Mouse (Mus musculus): Measurements from ENCODE around the gene Ppil1.

Gene Ppil1

GRCm38 (mm10) chr17:29251608-29252390 lies 12.2 kb downstream of the Ppil1 start:
- peak; percentile 32 for DNase-seq (ENCODE audit: low read depth, low spot score)

- peak; percentile 73 for DNase-seq (ENCODE audit: low read depth, low spot score)
These were observed 13.0 kb downstream of the Ppil1 start for GRCm38 (mm10) chr17:29251006-29251405.

- peak; percentile 57 for DNase-seq (ENCODE audit: low read depth, low spot score)
These were observed 14.5 kb downstream of the Ppil1 start for GRCm38 (mm10) chr17:29249512-29249911.

GRCm38 (mm10) chr17:29247881-29248280 lies 16.1 kb downstream of the Ppil1 start:
- peak; percentile 81 for DNase-seq (ENCODE audit: low read depth, low spot score)

GRCm38 (mm10) chr17:29246602-29247001 lies 17.4 kb downstream of the Ppil1 start:
- DNase-seq (ENCODE audit: low read depth, low spot score), result peak; percentile 96

GRCm38 (mm10) chr17:29245725-29246124 lies 18.3 kb downstream of the Ppil1 start:
- peak; percentile 29 for DNase-seq (ENCODE audit: low read depth, low spot score)

GRCm38 (mm10) chr17:29244912-29245311 lies 19.1 kb downstream of the Ppil1 start:
- peak; percentile 40 for DNase-seq (ENCODE audit: low read depth, low spot score)

GRCm38 (mm10) chr17:29238421-29238945 lies 25.5 kb downstream of the Ppil1 start:
- no peak for DNase-seq (ENCODE audit: low read depth, low spot score)

GRCm38 (mm10) chr17:29237772-29238420 lies 26.1 kb downstream of the Ppil1 start, which contains the start of gene Cpne5:
Gene Cpne5 (minus strand): TSS chr17:29238167.
- DNase-seq (ENCODE audit: low read depth, low spot score), result peak; percentile 59

- DNase-seq (ENCODE audit: low read depth, low spot score), result no peak
These were observed 26.7 kb downstream of the Ppil1 start for GRCm38 (mm10) chr17:29237267-29237771.

GRCm38 (mm10) chr17:29236111-29236510 lies 27.9 kb downstream of the Ppil1 start:
- peak; percentile 71 for DNase-seq (ENCODE audit: low read depth, low spot score)

- DNase-seq (ENCODE audit: low read depth, low spot score), result no peak
These were observed 32.9 kb downstream of the Ppil1 start for GRCm38 (mm10) chr17:29231109-29231508.

- no peak for DNase-seq (ENCODE audit: low read depth, low spot score)
These were observed 43.4 kb downstream of the Ppil1 start for GRCm38 (mm10) chr17:29220631-29221030.

- DNase-seq (ENCODE audit: low read depth, low spot score), result no peak
These were observed 46.0 kb downstream of the Ppil1 start for GRCm38 (mm10) chr17:29218017-29218416.

- DNase-seq (ENCODE audit: low read depth, low spot score), result no peak
These were observed 47.9 kb downstream of the Ppil1 start for GRCm38 (mm10) chr17:29216078-29216477.

- DNase-seq (ENCODE audit: low read depth, low spot score), result no peak
These were observed 49.3 kb downstream of the Ppil1 start for GRCm38 (mm10) chr17:29214655-29215054.

- DNase-seq (ENCODE audit: low read depth, low spot score), result no peak
These were observed 49.9 kb downstream of the Ppil1 start for GRCm38 (mm10) chr17:29214193-29214456.

GRCm38 (mm10) chr17:29213381-29214192 lies 50.4 kb downstream of the Ppil1 start:
- no peak for DNase-seq (ENCODE audit: low read depth, low spot score)

- no peak for DNase-seq (ENCODE audit: low read depth, low spot score)
These were observed 52.1 kb downstream of the Ppil1 start for GRCm38 (mm10) chr17:29211836-29212235.

GRCm38 (mm10) chr17:29210037-29210436 lies 53.9 kb downstream of the Ppil1 start:
- DNase-seq (ENCODE audit: low read depth, low spot score), result no peak

- peak; percentile 53 for DNase-seq (ENCODE audit: low read depth, low spot score)
These were observed 57.9 kb downstream of the Ppil1 start for GRCm38 (mm10) chr17:29206052-29206451.

GRCm38 (mm10) chr17:29202604-29203003 lies 61.4 kb downstream of the Ppil1 start:
- DNase-seq (ENCODE audit: low read depth, low spot score), result no peak
